Mouse (Mus musculus): ENCODE measurements around the gene Teddm1a. TPM values are rescaled to one million over a fixed set of nuclear protein-coding genes. Genes with fewer than 3 reads are reported as not detected.
"Not testable (repeated sequence)": the region's sequence is repeated elsewhere in the genome, so short reads cannot be mapped to it uniquely, and the experiment has no call there.

Teddm1a gene
- not detected in 2 replicates for polyA plus RNA-seq (2014; fragmentation: Nextera tagmentation; extraction: Ambion mirVana)

DNA sequence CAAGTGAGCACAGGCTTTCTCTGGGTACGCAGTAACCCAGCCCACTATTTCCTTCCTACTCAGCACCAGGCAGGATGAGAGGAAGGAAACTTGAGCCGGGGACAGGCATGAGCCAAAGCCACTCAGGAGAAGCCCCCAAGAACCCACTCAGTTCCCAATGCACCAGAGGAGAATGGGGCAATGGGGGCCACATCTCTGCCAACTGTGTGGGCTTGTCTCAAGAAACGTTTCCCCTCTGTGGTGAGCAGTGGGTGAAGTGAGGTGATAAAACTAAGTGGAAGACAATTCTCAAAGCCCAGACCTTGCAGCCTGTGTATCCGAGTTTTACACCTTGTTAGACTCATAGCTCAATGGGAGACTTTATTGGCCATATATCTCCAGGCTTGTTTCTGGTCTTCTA is at the start of gene Teddm1a:
TSS of gene Teddm1a (plus strand) at position 301 of the 400 bp plus-strand sequence.
- WGBS = 69% methylated on average over 4 of the region's 4 CpGs
- Histone ChIP-seq H3K36me3 (replicated peaks; ENCODE audit: control insufficient read depth, insufficient read depth, low read depth, low read length) (no peaks in the 10 kb centered on the region), H3K27ac (replicated peaks; ENCODE audit: low read depth, low read length) (no peak within 1 kb of the TSS), H3K9ac (replicated peaks; ENCODE audit: low read length) (no peak within 1 kb of the TSS), H3K4me3 (ENCODE audit: low read depth, low read length) (no peak within 1 kb of the TSS), H3K4me2 (ENCODE audit: low read depth, low read length) (no peak within 1 kb of the TSS), H3K27me3 (ENCODE audit: control insufficient read depth, insufficient read depth, low read length) (no peaks in the 10 kb centered on the region), H3K9me3 (replicated peaks; ENCODE audit: control insufficient read depth, low read length) (no peaks in the 10 kb centered on the region), H3K4me1 (ENCODE audit: control insufficient read depth, insufficient read depth, low read length) (no peaks in the 10 kb centered on the region)
- ATAC-seq (replicated peaks; ENCODE audit: insufficient number of reproducible peaks, low FRiP score, low TSS enrichment, low read depth) (no peak), DNase-seq (ENCODE audit: low spot score) (no peak)

DNA sequence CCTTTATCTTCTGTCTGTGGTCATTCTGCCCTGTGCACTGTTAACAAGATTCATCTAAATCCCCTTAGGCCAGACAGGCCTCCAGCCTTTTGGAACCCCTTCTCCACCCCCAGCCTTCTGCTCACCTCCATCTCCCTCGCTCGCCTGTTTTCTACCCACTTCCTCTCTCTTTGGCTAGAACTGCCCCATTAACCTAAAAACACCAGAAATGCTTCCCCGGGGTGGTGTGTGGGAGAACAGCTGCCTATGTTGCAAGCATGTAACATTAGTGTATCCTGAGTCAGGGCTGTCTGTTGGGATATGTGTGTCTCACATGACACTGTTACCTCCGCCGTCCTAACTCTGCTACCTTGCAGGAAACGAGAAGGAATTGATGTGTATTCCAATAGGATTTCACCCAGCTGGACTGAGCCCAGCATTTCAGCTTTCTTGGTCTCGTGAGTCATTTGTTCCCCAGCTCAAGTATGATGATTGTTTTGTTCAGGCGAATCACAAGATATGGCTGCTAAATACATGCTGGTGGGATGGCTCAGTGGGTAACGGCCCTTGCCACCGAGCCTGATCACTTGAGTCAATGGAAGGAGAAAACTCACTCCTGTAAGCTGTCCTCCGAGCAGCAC is 49.3 kb upstream of the Teddm1a start:
- Histone ChIP-seq H3K4me1 (ENCODE audit: control insufficient read depth, insufficient read depth, low read length) (no peaks in the 10 kb centered on the region), H3K4me3 (ENCODE audit: low read depth, low read length) (no peak overlapping the region), H3K36me3 (replicated peaks; ENCODE audit: control insufficient read depth, insufficient read depth, low read depth, low read length) (no peaks in the 10 kb centered on the region), H3K27me3 (ENCODE audit: control insufficient read depth, insufficient read depth, low read length) (no peaks in the 10 kb centered on the region), H3K9ac (replicated peaks; ENCODE audit: low read length) (no peak overlapping the region), H3K4me2 (ENCODE audit: low read depth, low read length) (no peak overlapping the region), H3K9me3 (replicated peaks; ENCODE audit: control insufficient read depth, low read length) (no peaks in the 10 kb centered on the region), H3K27ac (replicated peaks; ENCODE audit: low read depth, low read length) (no peak overlapping the region)
- DNase-seq (ENCODE audit: low spot score) (no peak), ATAC-seq (replicated peaks; ENCODE audit: insufficient number of reproducible peaks, low FRiP score, low TSS enrichment, low read depth) (no peak)
- WGBS = 85% methylated on average over 11 of the region's 11 CpGs

DNA sequence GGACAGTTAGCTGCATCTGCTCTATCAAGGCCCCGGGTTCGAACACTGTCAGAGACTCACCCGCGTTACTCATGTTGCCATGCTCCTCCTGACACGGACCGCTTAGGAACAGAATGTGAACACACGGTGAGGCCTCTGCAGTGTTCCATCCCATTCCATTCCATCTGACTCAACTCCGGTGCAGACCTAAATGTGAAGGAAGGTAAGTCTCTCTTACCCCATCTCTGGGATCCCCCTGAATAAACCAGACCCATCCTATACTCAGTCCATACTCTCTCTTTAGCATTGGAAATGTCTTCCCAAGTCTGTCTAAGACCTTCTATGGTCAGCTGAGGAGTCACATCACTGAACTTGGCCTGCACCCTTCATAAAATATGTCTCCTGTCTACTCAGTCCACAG is 47.5 kb upstream of the Teddm1a start, which contains the start of gene Rgsl1:
TSS of gene Rgsl1 (minus strand) at position 101 of the 400 bp plus-strand sequence.
- no peak within 1 kb of the TSS for H3K4me2 ChIP-seq (ENCODE audit: low read depth, low read length)
- no peak within 1 kb of the TSS for H3K4me3 ChIP-seq (ENCODE audit: low read depth, low read length)
- no peak within 1 kb of the TSS for H3K27ac ChIP-seq (replicated peaks; ENCODE audit: low read depth, low read length)
- no peaks in the 10 kb centered on the region for H3K4me1 ChIP-seq (ENCODE audit: control insufficient read depth, insufficient read depth, low read length)
- no peaks in the 10 kb centered on the region for H3K36me3 ChIP-seq (replicated peaks; ENCODE audit: control insufficient read depth, insufficient read depth, low read depth, low read length)
- no peak within 1 kb of the TSS for H3K9ac ChIP-seq (replicated peaks; ENCODE audit: low read length)
- H3K9me3 ChIP-seq (replicated peaks; ENCODE audit: control insufficient read depth, low read length) = no peaks in the 10 kb centered on the region
- ATAC-seq (replicated peaks; ENCODE audit: insufficient number of reproducible peaks, low FRiP score, low TSS enrichment, low read depth) = no peak
- 96% methylated on average over 8 of the region's 8 CpGs for WGBS
- no peaks in the 10 kb centered on the region for H3K27me3 ChIP-seq (ENCODE audit: control insufficient read depth, insufficient read depth, low read length)
- DNase-seq (ENCODE audit: low spot score) = no peak

DNA sequence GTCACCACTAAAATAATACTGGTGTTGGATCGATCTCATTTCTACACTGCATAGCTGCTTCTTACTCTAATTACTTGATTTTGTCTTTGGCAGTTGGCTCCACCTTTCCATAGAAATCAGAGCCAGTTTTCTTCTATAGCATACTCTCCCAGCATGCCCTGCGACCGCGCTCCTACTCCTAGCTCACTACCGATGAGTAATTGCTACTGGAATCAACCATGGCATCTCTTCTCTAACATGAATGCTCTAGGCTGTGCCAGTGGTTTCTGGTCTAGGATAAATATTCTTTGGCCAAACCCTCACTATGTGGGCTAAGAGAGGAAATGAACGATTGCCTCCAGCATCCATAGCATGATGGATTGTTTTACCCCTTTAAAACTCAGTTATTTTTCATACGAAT is 45.1 kb upstream of the Teddm1a start:
- ATAC-seq (replicated peaks; ENCODE audit: insufficient number of reproducible peaks, low FRiP score, low TSS enrichment, low read depth) (no peak), DNase-seq (ENCODE audit: low spot score) (no peak)
- no peak overlapping the region for H3K9ac ChIP-seq (replicated peaks; ENCODE audit: low read length)
- no peak overlapping the region for H3K4me2 ChIP-seq (ENCODE audit: low read depth, low read length)
- H3K27me3 ChIP-seq (ENCODE audit: control insufficient read depth, insufficient read depth, low read length) = no peaks in the 10 kb centered on the region
- no peaks in the 10 kb centered on the region for H3K4me1 ChIP-seq (ENCODE audit: control insufficient read depth, insufficient read depth, low read length)
- 92% methylated on average over 7 of the region's 7 CpGs for WGBS
- H3K9me3 ChIP-seq (replicated peaks; ENCODE audit: control insufficient read depth, low read length) = no peaks in the 10 kb centered on the region
- no peak overlapping the region for H3K27ac ChIP-seq (replicated peaks; ENCODE audit: low read depth, low read length)
- no peaks in the 10 kb centered on the region for H3K36me3 ChIP-seq (replicated peaks; ENCODE audit: control insufficient read depth, insufficient read depth, low read depth, low read length)
- no peak overlapping the region for H3K4me3 ChIP-seq (ENCODE audit: low read depth, low read length)

DNA sequence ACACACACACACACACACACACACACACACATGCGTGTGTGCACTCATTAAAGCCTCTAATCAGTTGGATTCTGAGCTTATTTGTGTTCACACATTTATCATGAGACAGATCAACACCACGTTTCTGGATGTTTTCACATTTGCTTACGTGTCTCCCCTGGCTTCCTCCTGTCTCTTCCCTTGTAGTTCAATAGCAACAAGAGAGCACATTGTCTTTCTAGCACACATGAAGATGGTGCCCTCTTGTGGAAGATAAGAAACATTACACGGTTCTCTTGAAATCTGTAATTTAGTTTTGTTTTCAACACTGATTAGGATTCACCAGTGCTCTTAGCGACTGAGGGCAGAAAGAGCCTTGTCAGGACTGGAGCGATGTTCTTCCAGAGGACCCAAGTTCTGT is 44.7 kb upstream of the Teddm1a start:
- ATAC-seq (replicated peaks; ENCODE audit: insufficient number of reproducible peaks, low FRiP score, low TSS enrichment, low read depth) (no peak), DNase-seq (ENCODE audit: low spot score) (peak; percentile 68)
- WGBS = 28% methylated on average over 6 of the region's 6 CpGs
- no peak overlapping the region for H3K4me2 ChIP-seq (ENCODE audit: low read depth, low read length)
- H3K27me3 ChIP-seq (ENCODE audit: control insufficient read depth, insufficient read depth, low read length) = no peaks in the 10 kb centered on the region
- no peaks in the 10 kb centered on the region for H3K9me3 ChIP-seq (replicated peaks; ENCODE audit: control insufficient read depth, low read length)
- H3K36me3 ChIP-seq (replicated peaks; ENCODE audit: control insufficient read depth, insufficient read depth, low read depth, low read length) = no peaks in the 10 kb centered on the region
- no peaks in the 10 kb centered on the region for H3K4me1 ChIP-seq (ENCODE audit: control insufficient read depth, insufficient read depth, low read length)
- no peak overlapping the region for H3K27ac ChIP-seq (replicated peaks; ENCODE audit: low read depth, low read length)
- H3K4me3 ChIP-seq (ENCODE audit: low read depth, low read length) = no peak overlapping the region
- H3K9ac ChIP-seq (replicated peaks; ENCODE audit: low read length) = no peak overlapping the region

DNA sequence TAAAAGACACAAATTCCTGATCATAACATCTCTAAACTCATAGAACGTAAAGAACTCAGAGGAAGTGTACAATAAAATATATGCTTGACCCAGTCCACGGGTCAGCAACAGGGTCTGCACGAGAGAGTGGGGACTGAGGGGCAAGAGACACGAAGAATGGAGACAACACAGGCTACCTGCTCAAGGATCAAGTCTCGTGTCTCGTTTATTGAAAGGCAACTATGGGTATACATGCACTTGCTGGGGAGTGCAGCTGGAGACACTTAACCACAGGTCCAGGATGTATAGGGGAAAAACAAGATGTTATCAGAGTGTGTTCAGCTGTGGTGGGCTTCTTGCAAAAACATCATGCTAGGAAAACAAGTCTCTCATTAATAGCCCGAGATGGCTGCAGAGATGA is 38.8 kb upstream of the Teddm1a start:
- not testable (repeated sequence) for ATAC-seq (replicated peaks; ENCODE audit: insufficient number of reproducible peaks, low FRiP score, low TSS enrichment, low read depth); H3K4me3 ChIP-seq (ENCODE audit: low read depth, low read length); H3K27ac ChIP-seq (replicated peaks; ENCODE audit: low read depth, low read length); H3K36me3 ChIP-seq (replicated peaks; ENCODE audit: control insufficient read depth, insufficient read depth, low read depth, low read length); H3K4me2 ChIP-seq (ENCODE audit: low read depth, low read length); H3K9ac ChIP-seq (replicated peaks; ENCODE audit: low read length); DNase-seq (ENCODE audit: low spot score); H3K27me3 ChIP-seq (ENCODE audit: control insufficient read depth, insufficient read depth, low read length); H3K4me1 ChIP-seq (ENCODE audit: control insufficient read depth, insufficient read depth, low read length); H3K9me3 ChIP-seq (replicated peaks; ENCODE audit: control insufficient read depth, low read length)
- 80% methylated on average over 7 of the region's 7 CpGs for WGBS

DNA sequence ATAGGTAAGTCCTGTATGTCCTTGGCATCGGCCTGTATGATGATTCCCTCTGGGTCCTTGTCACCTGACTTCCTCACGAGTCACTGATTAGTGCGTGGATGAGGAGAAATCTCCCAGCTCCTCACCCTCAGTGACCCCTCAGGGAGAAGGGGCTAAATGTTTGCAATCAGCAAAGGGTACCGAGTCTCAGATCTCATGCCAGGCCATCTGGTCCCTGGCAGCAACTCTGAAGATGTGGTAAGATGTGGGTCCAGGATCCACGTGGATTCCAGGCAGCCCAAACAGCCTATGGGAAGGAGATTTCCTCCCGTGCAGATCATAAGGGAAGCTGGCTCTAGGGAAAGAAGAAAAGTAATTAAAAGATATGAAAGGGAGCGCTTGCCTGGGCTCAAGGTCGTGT is 35.6 kb upstream of the Teddm1a start:
- H3K4me1 ChIP-seq (ENCODE audit: control insufficient read depth, insufficient read depth, low read length) = no peaks in the 10 kb centered on the region
- WGBS = 82% methylated on average over 8 of the region's 8 CpGs
- H3K9me3 ChIP-seq (replicated peaks; ENCODE audit: control insufficient read depth, low read length) = no peaks in the 10 kb centered on the region
- DNase-seq (ENCODE audit: low spot score) (no peak), ATAC-seq (replicated peaks; ENCODE audit: insufficient number of reproducible peaks, low FRiP score, low TSS enrichment, low read depth) (no peak)
- H3K4me2 ChIP-seq (ENCODE audit: low read depth, low read length) = no peak overlapping the region
- no peaks in the 10 kb centered on the region for H3K36me3 ChIP-seq (replicated peaks; ENCODE audit: control insufficient read depth, insufficient read depth, low read depth, low read length)
- H3K27me3 ChIP-seq (ENCODE audit: control insufficient read depth, insufficient read depth, low read length) = no peaks in the 10 kb centered on the region
- H3K9ac ChIP-seq (replicated peaks; ENCODE audit: low read length) = no peak overlapping the region
- no peak overlapping the region for H3K4me3 ChIP-seq (ENCODE audit: low read depth, low read length)
- H3K27ac ChIP-seq (replicated peaks; ENCODE audit: low read depth, low read length) = no peak overlapping the region

DNA sequence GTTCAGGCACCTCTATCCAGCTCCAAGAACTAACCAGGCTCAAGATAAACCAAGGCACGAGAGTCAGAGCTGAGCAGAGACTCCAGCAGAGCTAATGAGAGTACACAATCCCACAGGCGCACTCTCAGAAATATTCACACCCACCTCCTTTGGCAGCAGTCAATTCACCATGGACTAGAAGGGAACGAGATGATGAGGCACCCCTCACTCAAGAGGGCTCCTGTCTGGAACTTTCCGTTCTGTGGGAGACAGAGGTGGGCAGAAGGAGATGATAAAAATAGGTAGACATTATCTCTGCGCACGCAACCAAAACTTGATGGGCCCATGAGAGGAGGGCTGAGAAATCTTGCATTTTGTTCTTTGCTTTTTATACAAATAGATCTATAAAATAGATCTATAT is 17.5 kb upstream of the Teddm1a start, which contains the start of gene Teddm1b:
TSS of gene Teddm1b (plus strand) at position 301 of the 400 bp plus-strand sequence.
- Histone ChIP-seq H3K9ac (replicated peaks; ENCODE audit: low read length) (no peak within 1 kb of the TSS), H3K4me3 (ENCODE audit: low read depth, low read length) (no peak within 1 kb of the TSS), H3K27me3 (ENCODE audit: control insufficient read depth, insufficient read depth, low read length) (no peaks in the 10 kb centered on the region), H3K4me1 (ENCODE audit: control insufficient read depth, insufficient read depth, low read length) (no peaks in the 10 kb centered on the region), H3K4me2 (ENCODE audit: low read depth, low read length) (no peak within 1 kb of the TSS), H3K9me3 (replicated peaks; ENCODE audit: control insufficient read depth, low read length) (no peaks in the 10 kb centered on the region), H3K36me3 (replicated peaks; ENCODE audit: control insufficient read depth, insufficient read depth, low read depth, low read length) (no peaks in the 10 kb centered on the region), H3K27ac (replicated peaks; ENCODE audit: low read depth, low read length) (no peak within 1 kb of the TSS)
- ATAC-seq (replicated peaks; ENCODE audit: insufficient number of reproducible peaks, low FRiP score, low TSS enrichment, low read depth) = no peak
- DNase-seq (ENCODE audit: low spot score) = no peak
- WGBS = 91% methylated on average over 6 of the region's 6 CpGs

Data from embryonic facial prominence, embryonic 11.5 days (tissue).